Mouse (Mus musculus) heart, adult 9 months (tissue): Measurements from ENCODE around the gene Mbd5.
"Not testable (repeated sequence)": the region's sequence is repeated elsewhere in the genome, so short reads cannot be mapped to it uniquely, and the experiment has no call there.

Experiments used
- DNase-seq, 2 experiments: peaks; one replicate each; pipeline ENCODE4 v3.0.0; 2022; ENCODE audit warnings: low spot score in 2 of 2

The Mbd5 gene

GRCm38 (mm10) chr2:49160232-49160947 is 211.1 kb downstream of the Mbd5 start:
- DNase-seq, result no peak

- no peak for DNase-seq
Measured at GRCm38 (mm10) chr2:49169766-49170165, 220.5 kb downstream of the Mbd5 start.

GRCm38 (mm10) chr2:49177015-49177414 is 227.7 kb downstream of the Mbd5 start:
- no peak for DNase-seq

- DNase-seq, result no peak
Measured at GRCm38 (mm10) chr2:49190984-49191383, 241.7 kb downstream of the Mbd5 start.

- no peak for DNase-seq
Measured at GRCm38 (mm10) chr2:49191695-49192094, 242.4 kb downstream of the Mbd5 start.

GRCm38 (mm10) chr2:49204081-49204480 is 254.8 kb downstream of the Mbd5 start:
- DNase-seq, result no peak

GRCm38 (mm10) chr2:49205692-49206091 is 256.4 kb downstream of the Mbd5 start:
- not testable (repeated sequence) for DNase-seq

- DNase-seq, result no peak
Measured at GRCm38 (mm10) chr2:49209349-49209748, 260.0 kb downstream of the Mbd5 start.

- no peak for DNase-seq
Measured at GRCm38 (mm10) chr2:49210408-49210807, 261.1 kb downstream of the Mbd5 start.

GRCm38 (mm10) chr2:49229725-49230124 is 280.4 kb downstream of the Mbd5 start:
- no peak for DNase-seq

- no peak for DNase-seq
Measured at GRCm38 (mm10) chr2:49234064-49234463, 284.8 kb downstream of the Mbd5 start.

GRCm38 (mm10) chr2:49241715-49242114 is 292.4 kb downstream of the Mbd5 start:
- DNase-seq, result no peak

GRCm38 (mm10) chr2:49264092-49264491 is 314.8 kb downstream of the Mbd5 start:
- DNase-seq, result no peak

- DNase-seq, result no peak
Measured at GRCm38 (mm10) chr2:49272295-49272967, 323.1 kb downstream of the Mbd5 start.

- DNase-seq, result no peak
Measured at GRCm38 (mm10) chr2:49276017-49276722, 326.9 kb downstream of the Mbd5 start.

- DNase-seq, result no peak
Measured at GRCm38 (mm10) chr2:49280496-49280895, 331.2 kb downstream of the Mbd5 start.

- DNase-seq, result no peak
Measured at GRCm38 (mm10) chr2:49283583-49283982, 334.3 kb downstream of the Mbd5 start.

GRCm38 (mm10) chr2:49286965-49287364 is 337.7 kb downstream of the Mbd5 start:
- DNase-seq, result no peak

GRCm38 (mm10) chr2:49291709-49292108 is 342.4 kb downstream of the Mbd5 start:
- DNase-seq, result no peak

- DNase-seq, result peak; percentile 61 to 81
Measured at GRCm38 (mm10) chr2:49312629-49313447, 363.5 kb downstream of the Mbd5 start.

- DNase-seq, result no peak
Measured at GRCm38 (mm10) chr2:49333594-49333993, 384.3 kb downstream of the Mbd5 start.

- no peak for DNase-seq
Measured at GRCm38 (mm10) chr2:49335267-49335666, 386.0 kb downstream of the Mbd5 start.
